ENCODE assay signal across 15 mouse cellular contexts in genomic region chr4:148453707-148454106, GRCm38 (mm10). TPM values are rescaled to one million over a fixed set of nuclear protein-coding genes. Genes with fewer than 3 reads are reported as not detected.
DNase-seq lines count a peak whose midpoint lies in the region.
"Had no signal": no experiment of that assay in that cellular context is flagged by ENCODE, and none has a peak within 500 bp of the region (broad histone marks: within the 10 kb centered on the region; RNA-seq: fewer than 3 reads in every experiment).

No protein-coding gene starts in this region.

- peak; percentile 55 for DNase-seq in adrenal gland, adult 2 months
- no peak for DNase-seq in adrenal gland, adult 18-20 months (ENCODE audit: low spot score in 2 of 2)
- DNase-seq in adrenal gland, postnatal 14 days, result peak; percentile 74
- DNase-seq in adrenal gland, postnatal 4 days (ENCODE audit: low spot score in 2 of 2), result no peak
- peak; percentile 53 for DNase-seq in adrenal gland, postnatal 25 days
- DNase-seq in left cerebral cortex, adult 18-20 months (ENCODE audit: low spot score in 2 of 2), result no peak
- DNase-seq: B cell, adult 2 months; cerebellum, adult 11-12 months; cerebellum, adult 2 months; cerebellum, adult 9-10 months; cerebellum, postnatal 10 days; cerebellum, postnatal 25 days; forebrain, postnatal 0 days had no signal

RNA-seq across cellular contexts. Expression of gene Mtor, which starts 5.3 kb away (rescaled TPM):
- 10 to 100 TPM; 62.2 to 72.7 TPM for total RNA-seq in adrenal gland, adult 2 months (2021)
- 26.7 and 35.7 TPM in 2 replicates for polyA plus RNA-seq in adrenal gland, adult 2 months (2012; rRNA removed)
- total RNA-seq in adrenal gland, adult 18-20 months (2021), result 10 to 100 TPM; 84.3 to 87.9 TPM
- total RNA-seq in adrenal gland, postnatal 14 days (2021), result 65.5 and 67.5 TPM in 2 replicates
- total RNA-seq in adrenal gland, postnatal 4 days (2021), result 10 to 100 TPM; 66.3 to 67.1 TPM
- total RNA-seq in adrenal gland, postnatal 25 days (2021), result 61.0 and 81.2 TPM in 2 replicates
- 10 to 100 TPM; 91.6 to 97.9 TPM for total RNA-seq in left cerebral cortex, adult 18-20 months (2021)

RNA-seq across cellular contexts. Expression of gene Ubiad1, which starts 9.1 kb away (rescaled TPM):
- total RNA-seq in adrenal gland, adult 2 months (2021), result 10 to 100 TPM; 16.0 to 22.3 TPM
- 25.4 and 30.2 TPM in 2 replicates for polyA plus RNA-seq in adrenal gland, adult 2 months (2012; rRNA removed)
- 10 to 100 TPM; 21.5 to 22.4 TPM for total RNA-seq in adrenal gland, adult 18-20 months (2021)
- total RNA-seq in adrenal gland, postnatal 14 days (2021), result 20.0 and 21.8 TPM in 2 replicates
- 10 to 100 TPM; 18.2 to 19.6 TPM for total RNA-seq in adrenal gland, postnatal 4 days (2021)
- total RNA-seq in adrenal gland, postnatal 25 days (2021), result 20.9 and 21.5 TPM in 2 replicates
- total RNA-seq in left cerebral cortex, adult 18-20 months (2021), result 1 to 10 TPM; 8.0 to 9.2 TPM

RNA-seq across cellular contexts. Expression of gene Angptl7, which starts 46.6 kb away (rescaled TPM):
- total RNA-seq in adrenal gland, adult 2 months (2021), result 1 to 10 TPM in 1 of 2 experiments, under 1 TPM in 1; 0.43 to 1.7 TPM
- 0.18 TPM in 1 of 2 replicates, not detected in the other for polyA plus RNA-seq in adrenal gland, adult 2 months (2012; rRNA removed)
- 1 to 10 TPM in 1 of 2 experiments, under 1 TPM in 1; 0.63 to 1.3 TPM for total RNA-seq in adrenal gland, adult 18-20 months (2021)
- total RNA-seq in adrenal gland, postnatal 14 days (2021), result 1.4 and 2.3 TPM in 2 replicates
- total RNA-seq in adrenal gland, postnatal 4 days (2021), result 1 to 10 TPM; 1.3 to 1.5 TPM
- 0.52 and 1.3 TPM in 2 replicates for total RNA-seq in adrenal gland, postnatal 25 days (2021)
- total RNA-seq in left cerebral cortex, adult 18-20 months (2021), result under 1 TPM; 0.61 to 0.77 TPM
- total RNA-seq: CH12.LX had no signal
- polyA plus RNA-seq: G1E had no signal

Comparison
In these comparisons a context has a peak if more than half of its experiments do, and no peak if none do; other contexts are left out.
1. DNase-seq: peak in adrenal gland, adult 2 months (single experiment), adrenal gland, postnatal 14 days (single experiment) and adrenal gland, postnatal 25 days (single experiment); none in adrenal gland, adult 18-20 months (0 of 2), adrenal gland, postnatal 4 days (0 of 2) and left cerebral cortex, adult 18-20 months (0 of 2).